Mouse (Mus musculus) ES-E14 (cell line): ENCODE results near the gene Dgkb.

Experiments
- HCFC1 ChIP-seq: IDR thresholded peaks from 2 replicates; pipeline ENCODE4 v1.6.1; 2012; ENCODE audit warnings: low read length, inconsistent platforms, borderline replicate concordance; ENCODE audit not compliant: insufficient read depth
- ZC3H11A ChIP-seq: IDR thresholded peaks from 2 replicates; pipeline ENCODE4 v1.6.1; 2012; ENCODE audit warnings: low read depth, mild to moderate bottlenecking, inconsistent platforms, low read length, borderline replicate concordance

GRCm38 (mm10) chr12:38385942-38386341, 568.4 kb downstream of the Dgkb start:
- TF ChIP-seq ZC3H11A (no peak), HCFC1 (no peak)
